Mouse (Mus musculus): Measurements from ENCODE around the gene Olfr1177-ps.

Olfr1177-ps gene

DNA sequence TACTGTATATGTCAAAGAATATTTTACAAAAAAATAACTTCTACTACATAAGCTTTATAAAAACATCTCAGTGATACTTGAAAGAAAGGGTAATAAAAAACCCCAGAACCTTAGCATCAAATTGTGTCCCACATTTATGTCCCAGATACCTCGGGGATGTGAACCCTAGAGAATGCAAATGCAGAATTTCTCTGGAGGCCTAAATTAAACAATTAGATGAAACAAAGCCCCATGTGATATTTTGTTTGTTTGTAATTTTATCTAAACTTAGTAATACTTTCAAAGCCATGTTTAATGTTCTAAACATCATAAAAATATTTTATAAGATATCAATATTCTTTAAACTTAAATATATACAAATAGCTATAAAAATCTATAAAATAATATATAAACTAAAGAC lies at the start of gene Olfr1177-ps:
Olfr1177-ps (minus strand) TSS at position 101 of the 400 bp plus-strand sequence.
- no peak for DNase-seq (ENCODE audit: low spot score)

DNA sequence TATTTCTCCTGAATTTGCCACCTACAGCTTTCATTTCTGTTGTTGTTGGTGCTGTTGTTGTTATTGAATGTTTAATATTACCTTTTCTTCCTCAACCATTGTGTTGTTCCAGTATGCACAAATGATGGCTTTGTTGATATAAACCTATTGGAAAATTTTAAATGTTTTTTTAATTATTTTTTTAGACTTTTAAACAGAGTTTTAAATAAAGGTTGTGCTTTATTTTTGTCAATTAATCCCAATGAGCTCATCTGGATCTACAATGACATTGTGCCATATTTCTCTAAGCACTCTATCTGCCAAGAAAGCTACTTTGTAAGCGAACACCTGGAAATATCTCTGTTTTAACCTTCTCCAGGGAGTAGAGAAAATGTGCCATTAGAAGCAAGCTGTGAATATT lies 40.5 kb upstream of the Olfr1177-ps start, which contains the start of gene Olfr1178:
Olfr1178 (plus strand) TSS at position 301 of the 400 bp plus-strand sequence.
- DNase-seq (ENCODE audit: low spot score) = no peak

- DNase-seq (ENCODE audit: low spot score) = no peak
Observed at GRCm38 (mm10) chr2:88356304-88356703, 10.0 kb upstream of the Olfr1177-ps start.

GRCm38 (mm10) chr2:88336421-88336820 lies 9.9 kb downstream of the Olfr1177-ps start, which contains the start of gene Olfr1176:
Gene Olfr1176, plus strand, starts transcription at chr2:88336721.
- DNase-seq (ENCODE audit: low spot score) = no peak

- DNase-seq (ENCODE audit: low spot score) = no peak
Observed at GRCm38 (mm10) chr2:88327115-88327514, 19.2 kb downstream of the Olfr1177-ps start, which contains the start of gene Olfr1175-ps. Gene Olfr1175-ps, minus strand, starts transcription at chr2:88327215.

GRCm38 (mm10) chr2:88315035-88315434 lies 31.3 kb downstream of the Olfr1177-ps start, which contains the start of gene Olfr1174-ps:
Gene Olfr1174-ps, minus strand, starts transcription at chr2:88315135.
- no peak for DNase-seq (ENCODE audit: low spot score)
